Mouse (Mus musculus) hindbrain, embryonic 12.5 days (tissue): ENCODE data around the gene Tarbp2. TPM values are rescaled to one million over a fixed set of nuclear protein-coding genes. Genes with fewer than 3 reads are reported as not detected.

ENCODE experiments used
- ATAC-seq: fragments of 200-750 bp; cut with Nextera tagmentation; 2 replicates; pipeline ENCODE4 v1.8.0; 2017; ENCODE audit warnings: moderate TSS enrichment; ENCODE audit not compliant: low FRiP score
- H3K27ac ChIP-seq: fragments of 300-500 bp; sonication (generic); 2 replicates; pipeline ENCODE4 v1.5.1; 2016; ENCODE audit warnings: mild to moderate bottlenecking
- H3K27me3 ChIP-seq: fragments of 300-500 bp; sonication (generic); 2 replicates; pipeline ENCODE4 v1.6.1; 2016; ENCODE audit warnings: mild to moderate bottlenecking
- H3K36me3 ChIP-seq: fragments of 300-500 bp; sonication (generic); 2 replicates; pipeline ENCODE4 v1.6.1; 2016; ENCODE audit warnings: mild to moderate bottlenecking
- H3K4me1 ChIP-seq: fragments of 300-500 bp; sonication (generic); 2 replicates; pipeline ENCODE4 v1.6.1; 2016
- H3K4me2 ChIP-seq: fragments of 300-500 bp; sonication (generic); replicated peaks from 2 replicates; pipeline ENCODE4 v1.6.1; 2016; ENCODE audit warnings: mild to moderate bottlenecking
- H3K4me3 ChIP-seq: fragments of 300-500 bp; sonication (generic); 2 replicates; pipeline ENCODE4 v1.5.1; 2016; ENCODE audit warnings: mild to moderate bottlenecking
- H3K9ac ChIP-seq: fragments of 300-500 bp; sonication (generic); 2 replicates; pipeline ENCODE4 v1.6.1; 2016; ENCODE audit warnings: mild to moderate bottlenecking, moderate library complexity
- H3K9me3 ChIP-seq: fragments of 300-500 bp; sonication (generic); replicated peaks from 2 replicates; pipeline ENCODE4 v1.6.1; 2016; ENCODE audit warnings: mild to moderate bottlenecking
- WGBS: fragments of 180-500 bp; shearing (Covaris S2); methylation state at CpG from one replicate; pipeline ENCODE4 v1.1.7; 2016; 5-methylcytosine and 5-hydroxymethylcytosine counted together
- polyA plus RNA-seq: library from polyadenylated mRNA; unstranded; fragments of >200 nt; fragmentation: Nextera tagmentation; extraction: Ambion mirVana; gene quantifications from 2 replicates; pipeline ENCODE4 v1.2.1, GENCODE M21; 2016

Tarbp2 gene
- polyA plus RNA-seq, 1 experiment from 2014 or later, result 94.0 TPM

DNA sequence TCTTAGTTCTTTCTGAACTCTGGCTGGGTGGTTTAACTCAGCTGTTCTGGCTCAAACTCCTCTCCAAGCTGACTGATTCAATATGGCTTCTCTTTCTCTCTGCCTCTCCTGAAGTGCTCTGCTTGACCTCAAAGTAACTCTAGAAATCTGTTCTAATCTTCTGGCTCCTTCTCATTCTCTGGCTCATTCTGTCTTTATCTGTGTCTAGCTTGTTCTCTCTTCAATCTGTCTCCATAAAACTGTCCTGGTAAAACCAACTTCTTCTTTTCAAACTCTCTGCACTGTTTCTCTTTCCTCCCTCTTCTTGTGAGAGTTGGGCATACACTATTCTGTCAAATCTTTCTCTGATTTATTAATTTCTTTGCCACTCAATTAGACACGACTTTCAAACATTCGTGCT lies 49.9 kb downstream of the Tarbp2 start:
- Histone ChIP-seq H3K4me2 (no peak overlapping the region), H3K9me3 (no peaks in the 10 kb centered on the region), H3K27me3 (no peaks in the 10 kb centered on the region), H3K4me3 (no peak overlapping the region), H3K9ac (no peak overlapping the region), H3K36me3 (no peaks in the 10 kb centered on the region), H3K27ac (no peak overlapping the region), H3K4me1 (no peaks in the 10 kb centered on the region)
- WGBS, result 93% methylated on average over 2 of the region's 2 CpGs
- no peak for ATAC-seq

- 80% methylated on average over 3 of the region's 3 CpGs for WGBS
- no peak overlapping the region for H3K4me2 ChIP-seq
- H3K36me3 ChIP-seq, result no peaks in the 10 kb centered on the region
- no peak overlapping the region for H3K9ac ChIP-seq
- H3K9me3 ChIP-seq, result no peaks in the 10 kb centered on the region
- H3K27me3 ChIP-seq, result no peaks in the 10 kb centered on the region
- H3K4me3 ChIP-seq, result no peak overlapping the region
- H3K27ac ChIP-seq, result no peak overlapping the region
- 0 out of 2 replicates have a peak, but pooled peaks cover 2% of the 10 kb centered on the region for H3K4me1 ChIP-seq
- ATAC-seq, result no peak
These were observed 54.1 kb downstream of the Tarbp2 start for GRCm38 (mm10) chr15:102572081-102572480.

Other genes starting within 250 kb of the Tarbp2 start
- 0.30 and 0.49 TPM in 2 replicates for gene Gm9918, start 247.6 kb upstream of the Tarbp2 start, polyA plus RNA-seq
- gene Mfsd5, start 238.7 kb upstream of the Tarbp2 start, polyA plus RNA-seq, result 54.2 and 54.9 TPM in 2 replicates
- 26.7 and 27.3 TPM in 2 replicates for gene Espl1, start 221.9 kb upstream of the Tarbp2 start, polyA plus RNA-seq
- gene Pfdn5, start 192.1 kb upstream of the Tarbp2 start, polyA plus RNA-seq, result 331 and 402 TPM in 2 replicates
- gene Myg1, start 186.5 kb upstream of the Tarbp2 start, polyA plus RNA-seq, result 78.4 and 90.8 TPM in 2 replicates
- 54.6 and 60.9 TPM in 2 replicates for gene Aaas, start 167.4 kb upstream of the Tarbp2 start, polyA plus RNA-seq
- gene Sp7, start 151.0 kb upstream of the Tarbp2 start, polyA plus RNA-seq, result 1.9 and 2.1 TPM in 2 replicates
- gene Sp1, start 112.0 kb upstream of the Tarbp2 start, polyA plus RNA-seq, result 9.1 and 9.3 TPM in 2 replicates
- gene Amhr2, start 72.8 kb upstream of the Tarbp2 start, polyA plus RNA-seq, result 0.23 TPM in 1 of 2 replicates, not detected in the other
- 89.7 and 91.3 TPM in 2 replicates for gene Prr13, start 59.2 kb upstream of the Tarbp2 start, polyA plus RNA-seq
- gene Pcbp2, start 47.7 kb upstream of the Tarbp2 start, polyA plus RNA-seq, result 153 and 161 TPM in 2 replicates
- gene Gm10337, start 14.5 kb upstream of the Tarbp2 start, polyA plus RNA-seq, result 4.3 and 6.6 TPM in 2 replicates
- gene Map3k12, start 1.1 kb upstream of the Tarbp2 start, polyA plus RNA-seq, result 45.5 and 46.0 TPM in 2 replicates
- 3.6 and 4.3 TPM in 2 replicates for gene Npff, start 6.8 kb downstream of the Tarbp2 start, polyA plus RNA-seq
- gene Gm28047, start 106.9 kb downstream of the Tarbp2 start, polyA plus RNA-seq, result not detected in 2 replicates
- 23.6 and 24.5 TPM in 2 replicates for gene Atf7, start 107.3 kb downstream of the Tarbp2 start, polyA plus RNA-seq
- 53.9 and 60.4 TPM in 2 replicates for gene Atp5g2, start 154.2 kb downstream of the Tarbp2 start, polyA plus RNA-seq
- gene Calcoco1, start 204.0 kb downstream of the Tarbp2 start, polyA plus RNA-seq, result 47.3 and 49.1 TPM in 2 replicates